Mouse (Mus musculus): Measurements from ENCODE around the gene Kctd19.

The Kctd19 gene

DNA sequence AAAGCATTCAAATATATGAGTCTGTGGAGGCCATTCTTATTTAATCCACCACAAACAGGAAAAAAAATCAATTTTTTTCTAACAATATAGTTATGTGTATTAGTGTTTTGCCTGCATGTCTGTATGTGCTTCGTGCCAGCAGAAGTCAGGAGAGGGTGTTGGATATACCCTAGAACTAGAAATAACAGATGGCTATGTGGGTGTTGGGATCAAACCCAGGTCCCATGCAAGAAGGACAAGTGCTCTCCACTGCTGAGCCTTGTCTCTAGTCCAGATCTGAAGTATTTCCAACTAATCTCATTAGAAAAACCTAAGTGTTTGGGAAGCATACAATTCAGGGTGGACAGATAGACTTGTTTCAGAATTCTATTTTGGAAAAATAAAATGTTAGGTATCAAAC lies 8.7 kb upstream of the Kctd19 start:
- DNase-seq (ENCODE audit: low spot score in 2 of 2) = no peak

DNA sequence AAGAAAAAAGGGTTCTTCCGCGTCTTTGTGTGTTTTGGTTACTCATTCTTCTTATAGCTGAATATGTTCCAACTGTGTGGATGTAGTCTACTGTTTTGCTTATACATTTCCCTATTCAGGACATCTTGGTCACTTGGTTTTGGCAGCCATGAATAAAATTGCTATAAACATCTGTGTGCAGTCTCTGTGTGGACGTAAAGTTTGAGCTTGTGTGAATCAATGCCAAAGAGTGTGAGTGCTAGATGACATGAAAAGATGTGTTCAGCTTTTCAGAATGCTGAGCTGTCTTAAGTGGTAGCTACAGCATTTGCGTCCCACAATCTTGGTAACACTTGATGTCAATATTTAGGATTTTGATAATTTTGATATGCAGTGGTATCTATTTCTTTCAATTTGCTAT lies 6.5 kb upstream of the Kctd19 start:
- DNase-seq (ENCODE audit: low spot score in 2 of 2) = no peak

DNA sequence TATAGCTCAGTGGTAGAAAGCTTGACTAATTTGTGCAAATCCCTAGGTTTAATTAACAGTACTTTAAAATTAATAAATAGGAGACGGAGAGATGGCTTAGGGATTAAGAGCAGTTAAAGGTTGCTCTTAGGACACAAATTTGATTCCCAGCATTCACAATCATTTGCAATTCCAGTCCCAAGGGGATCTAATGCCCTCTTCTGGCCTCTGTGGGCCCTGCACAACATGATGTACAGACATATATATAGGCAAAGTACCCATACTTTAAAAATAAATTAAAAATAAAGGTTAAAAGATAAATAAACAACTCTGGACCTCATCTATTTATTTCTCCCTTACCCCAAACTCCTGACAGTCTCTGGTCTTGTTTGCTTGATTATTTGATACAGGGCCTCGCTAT lies 5.7 kb upstream of the Kctd19 start:
- no peak for DNase-seq (ENCODE audit: low spot score in 2 of 2)

DNA sequence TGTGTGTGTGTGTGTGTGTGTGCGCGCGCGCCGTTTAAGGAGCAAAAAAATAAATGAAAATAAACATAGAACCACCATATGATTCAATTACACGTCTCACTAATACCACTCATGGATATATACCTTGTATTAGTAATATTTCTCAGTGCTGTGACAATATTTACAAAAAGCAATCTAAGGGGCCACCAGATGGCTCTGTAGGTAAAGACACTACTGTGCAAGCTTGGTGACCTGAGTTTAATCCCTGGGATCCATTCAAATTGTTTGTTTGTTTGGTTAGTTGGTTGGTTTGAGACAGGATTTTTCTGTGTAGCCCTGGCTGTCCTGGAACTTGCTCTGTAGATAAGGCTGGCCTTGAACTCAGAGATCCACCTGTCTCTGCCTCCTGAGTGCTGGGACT lies 3.4 kb downstream of the Kctd19 start:
- no peak for DNase-seq (ENCODE audit: low spot score in 2 of 2)

DNA sequence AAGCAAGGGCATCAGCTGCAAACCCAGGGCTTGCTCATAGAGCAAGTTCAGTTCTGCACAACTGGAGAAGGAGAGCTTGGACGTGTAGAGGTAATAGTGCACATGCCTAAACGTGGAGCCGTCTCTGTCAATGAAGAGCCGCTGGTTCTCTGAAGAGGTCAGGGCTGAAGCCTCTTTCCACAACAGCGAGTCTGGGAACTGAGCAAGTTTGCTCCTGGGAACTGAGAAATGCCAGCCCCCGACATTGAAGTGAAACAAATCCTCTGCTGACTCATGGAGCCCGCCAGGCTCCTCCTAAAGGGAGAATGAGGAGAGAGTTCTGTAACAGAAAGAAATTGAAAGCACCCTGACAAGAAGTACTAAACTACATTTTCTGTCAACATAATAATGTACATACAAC lies 5.0 kb downstream of the Kctd19 start:
- peak in 1 of 2 experiments; percentile 12 for DNase-seq (ENCODE audit: low spot score in 2 of 2)

DNA sequence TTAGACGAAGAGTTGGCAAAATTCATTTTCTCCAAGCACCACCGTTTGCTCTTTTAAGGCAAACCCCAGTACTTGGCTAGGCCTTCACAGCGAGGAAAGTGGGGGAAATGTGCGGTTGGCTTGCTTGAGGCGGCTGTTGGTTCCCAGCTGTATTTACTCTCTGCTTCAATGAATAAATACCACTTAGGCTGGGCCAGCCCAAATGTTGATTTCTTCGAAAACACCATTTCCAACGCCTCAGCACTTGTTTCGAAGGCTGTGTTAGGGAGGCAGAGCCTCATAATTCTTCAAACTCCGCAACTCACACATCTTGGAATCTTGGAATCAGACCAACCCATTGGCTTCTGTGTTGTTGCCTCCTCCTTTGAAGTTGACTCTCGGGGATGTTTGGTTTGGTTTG lies 6.9 kb downstream of the Kctd19 start:
- DNase-seq (ENCODE audit: low spot score in 2 of 2) = peak; percentile 6 to 17

DNA sequence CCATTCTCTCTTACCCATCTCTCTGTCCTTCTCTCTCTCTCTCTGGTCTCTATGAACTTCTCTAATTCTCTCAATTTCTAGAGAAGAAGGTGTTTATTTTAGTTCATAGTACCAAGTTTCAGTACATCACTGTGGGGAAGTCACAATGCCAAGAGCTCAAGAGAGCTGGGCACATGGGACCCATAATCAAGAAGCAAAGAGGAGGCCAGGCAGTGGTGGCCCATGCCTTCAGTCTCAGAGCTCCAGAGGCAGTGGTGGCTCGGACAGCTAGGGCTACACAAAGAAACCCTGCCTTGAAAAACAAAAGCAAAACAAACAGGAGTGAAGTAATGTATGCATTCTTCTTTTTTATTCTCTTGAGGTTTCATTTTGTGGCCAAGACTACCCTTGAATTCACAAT lies 8.8 kb downstream of the Kctd19 start:
- DNase-seq (ENCODE audit: low spot score in 2 of 2) = no peak

DNA sequence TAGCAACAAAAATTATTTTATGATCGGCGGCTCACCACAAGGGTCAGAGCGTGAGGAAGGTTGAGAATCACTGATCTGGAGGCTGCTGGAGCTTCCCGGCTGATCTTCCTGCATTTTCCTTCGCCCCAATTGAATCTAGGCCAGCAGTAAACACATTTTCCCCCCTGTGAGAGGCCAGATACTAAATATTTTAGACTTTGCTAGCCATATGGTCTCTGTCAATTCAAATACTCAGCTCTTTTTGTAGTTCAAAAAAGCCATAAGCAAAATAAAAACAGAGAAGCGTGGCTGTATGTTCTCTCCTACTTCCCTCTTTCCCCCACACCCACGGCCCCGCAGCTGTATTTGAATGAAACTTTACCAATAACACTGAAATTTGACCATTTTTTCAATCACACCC lies 9.8 kb downstream of the Kctd19 start:
- no peak for DNase-seq (ENCODE audit: low spot score in 2 of 2)

DNA sequence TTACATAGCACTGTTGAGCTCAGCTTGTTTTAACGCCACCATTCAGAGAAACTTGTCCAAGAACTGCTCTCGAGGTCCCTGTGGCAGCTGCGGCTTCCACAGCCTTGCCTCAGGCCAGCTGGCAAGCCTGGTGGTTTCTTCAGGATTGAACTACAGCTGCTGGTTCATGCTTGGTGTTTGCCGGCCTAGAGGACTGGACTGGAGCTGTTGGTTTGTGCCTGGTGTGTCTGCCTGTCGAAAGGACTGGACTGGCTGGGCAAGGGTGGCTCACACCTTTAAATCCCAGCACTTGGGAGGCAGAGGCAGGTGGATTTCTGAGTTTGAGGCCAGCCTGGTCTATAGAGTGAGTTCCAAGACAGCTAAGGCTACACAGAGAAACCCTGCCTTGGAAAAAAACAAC lies 13.3 kb downstream of the Kctd19 start:
- DNase-seq (ENCODE audit: low spot score in 2 of 2) = no peak

DNA sequence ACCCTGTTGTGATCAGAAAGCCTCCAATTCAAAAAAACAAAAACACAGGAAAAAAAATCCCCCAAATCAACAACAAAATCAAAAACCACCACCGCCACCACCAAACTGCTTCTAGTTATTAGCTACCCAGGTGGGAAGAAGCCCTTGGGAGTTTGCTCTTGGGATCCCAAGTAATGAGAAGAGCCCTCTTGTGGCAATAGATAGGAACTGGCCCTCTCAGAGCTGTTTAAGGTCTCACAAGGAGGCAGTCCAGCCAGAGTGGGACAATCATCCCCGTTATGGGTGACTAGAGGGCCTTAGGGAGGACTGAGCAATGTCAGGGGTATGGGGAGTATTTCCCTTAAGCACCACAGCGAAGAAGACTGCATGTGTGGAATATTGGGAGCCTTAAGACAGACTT lies 15.6 kb downstream of the Kctd19 start:
- peak; percentile 53 to 61 for DNase-seq (ENCODE audit: low spot score in 2 of 2)

DNA sequence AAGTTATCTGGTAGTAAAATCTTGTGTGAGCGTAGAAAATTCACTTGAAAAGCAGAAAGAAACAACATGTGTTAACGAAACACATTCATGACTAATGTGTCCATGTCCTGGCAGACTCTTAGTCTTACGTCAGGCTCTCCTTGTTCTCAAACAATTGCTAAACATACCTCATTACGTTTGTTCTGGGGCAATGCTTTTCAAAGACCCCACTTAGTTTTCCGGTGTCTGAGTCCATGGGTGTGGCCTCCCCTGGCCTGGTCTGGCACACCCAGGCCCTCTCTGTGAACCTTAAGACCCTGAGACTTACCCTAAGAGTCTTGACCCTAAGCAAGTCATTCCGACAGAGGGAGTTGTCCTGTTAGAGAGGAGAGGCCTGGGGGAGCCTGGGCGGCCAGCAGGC lies 19.4 kb downstream of the Kctd19 start:
- DNase-seq (ENCODE audit: low spot score in 2 of 2) = no peak

DNA sequence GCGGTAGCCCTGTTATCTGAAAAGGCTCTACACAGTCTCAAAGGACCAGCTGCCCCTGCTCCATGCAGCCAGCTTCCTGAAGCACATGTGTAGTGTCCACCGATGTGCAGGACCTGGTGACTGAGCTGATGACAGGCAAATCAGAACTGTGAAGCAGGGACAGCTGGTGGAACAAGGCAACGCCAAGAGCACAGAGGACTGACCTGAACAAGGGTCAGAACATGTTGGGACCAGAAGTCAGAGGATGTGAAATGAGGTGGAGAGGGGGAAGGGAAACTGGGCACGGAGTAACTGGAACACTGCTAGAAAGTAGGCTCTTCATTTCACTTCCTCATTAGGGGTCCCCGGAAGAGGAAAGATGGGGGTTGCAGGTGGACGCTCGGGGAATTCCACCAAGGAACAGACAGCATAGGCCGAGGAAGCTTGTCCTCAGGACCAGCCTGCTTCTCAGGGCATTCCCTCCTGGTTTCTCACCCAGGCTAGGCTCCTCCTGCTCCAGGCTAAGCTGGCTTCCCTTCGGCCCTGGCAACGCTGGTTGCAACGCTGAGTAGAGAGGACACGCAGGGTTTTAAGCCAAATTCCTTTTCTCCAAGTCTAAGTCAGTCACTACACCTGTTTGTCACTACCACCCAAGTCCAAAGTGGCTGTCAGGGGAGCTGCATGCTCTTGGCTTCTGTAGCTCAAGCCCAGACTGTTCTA lies 20.1 kb downstream of the Kctd19 start:
- DNase-seq (ENCODE audit: low spot score in 2 of 2) = no peak

DNA sequence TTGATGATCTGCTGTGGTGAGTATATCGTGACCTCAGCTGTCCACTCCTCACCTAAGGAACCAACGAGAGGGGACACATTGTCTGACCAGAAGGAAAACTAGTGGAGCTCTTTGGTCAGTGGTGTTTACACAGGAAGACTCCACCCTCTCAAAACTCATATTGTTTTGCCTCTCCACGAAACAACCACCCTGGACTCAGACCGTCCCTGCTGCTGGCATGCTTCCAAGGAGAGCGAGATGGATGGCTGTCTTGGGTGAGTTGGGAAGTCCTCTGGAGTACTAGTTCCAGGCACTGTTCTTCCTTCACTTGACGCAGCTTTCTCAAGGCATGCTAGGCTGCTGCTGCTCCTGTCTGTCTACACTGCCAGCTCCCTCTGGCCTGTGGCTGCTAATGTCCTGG lies 24.2 kb downstream of the Kctd19 start:
- no peak for DNase-seq (ENCODE audit: low spot score in 2 of 2)

DNA sequence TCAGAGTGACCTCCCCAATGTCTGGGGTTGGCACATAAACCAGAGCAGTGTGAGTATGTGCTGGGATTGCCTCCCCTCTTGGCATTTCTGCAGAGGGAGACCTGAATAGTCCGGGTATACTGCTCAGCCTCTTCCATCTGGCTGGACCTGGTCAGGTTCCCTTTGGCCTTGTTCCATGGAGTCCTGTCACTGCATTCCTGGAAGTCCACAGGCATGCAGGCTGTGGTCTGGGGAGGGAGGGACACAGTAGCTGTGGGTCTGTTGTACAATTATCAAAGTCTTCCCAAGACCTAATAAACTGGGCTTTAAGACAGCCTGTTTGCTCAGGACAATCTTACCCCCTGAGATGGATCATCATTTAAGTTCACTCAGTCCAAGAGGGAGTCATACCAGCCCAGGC lies 26.2 kb downstream of the Kctd19 start:
- DNase-seq (ENCODE audit: low spot score in 2 of 2) = no peak

DNA sequence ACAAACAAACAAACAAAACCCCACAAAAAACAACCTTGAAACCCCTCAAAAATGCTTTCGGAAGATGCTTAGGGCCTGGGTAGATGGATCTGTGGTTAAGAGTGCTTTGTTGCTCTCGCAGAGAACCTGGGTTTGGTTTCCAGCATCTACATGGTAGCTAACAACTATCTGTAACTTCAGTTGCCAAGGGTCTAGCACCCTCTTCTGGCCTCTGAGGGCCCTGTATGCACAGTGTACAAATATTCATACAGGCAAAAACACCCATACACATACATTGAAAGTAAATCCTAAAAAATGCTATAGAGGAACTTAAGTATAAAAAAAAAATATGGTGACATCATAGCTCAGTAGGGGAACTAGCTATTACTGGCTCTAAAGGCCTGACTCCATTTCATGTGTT lies 29.2 kb downstream of the Kctd19 start:
- no peak for DNase-seq (ENCODE audit: low spot score in 2 of 2)

DNA sequence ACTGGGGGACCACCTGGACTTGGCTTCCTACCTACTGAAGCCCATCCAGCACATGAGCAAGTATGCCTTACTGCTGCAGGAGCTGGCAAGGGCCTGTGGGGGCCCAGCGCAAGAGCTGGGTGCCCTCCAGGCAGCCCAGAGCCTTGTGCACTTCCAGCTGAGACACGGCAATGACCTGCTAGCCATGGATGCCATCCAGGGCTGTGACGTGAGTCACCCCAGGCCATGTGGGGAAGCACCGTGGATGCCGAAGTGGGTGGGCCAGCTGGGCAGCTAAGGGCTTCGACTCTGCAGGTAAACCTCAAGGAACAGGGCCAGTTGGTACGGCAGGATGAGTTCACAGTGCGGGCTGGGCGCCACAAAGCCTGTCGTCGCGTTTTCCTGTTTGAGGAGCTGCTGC lies 33.0 kb downstream of the Kctd19 start:
- DNase-seq (ENCODE audit: low spot score in 2 of 2) = no peak

DNA sequence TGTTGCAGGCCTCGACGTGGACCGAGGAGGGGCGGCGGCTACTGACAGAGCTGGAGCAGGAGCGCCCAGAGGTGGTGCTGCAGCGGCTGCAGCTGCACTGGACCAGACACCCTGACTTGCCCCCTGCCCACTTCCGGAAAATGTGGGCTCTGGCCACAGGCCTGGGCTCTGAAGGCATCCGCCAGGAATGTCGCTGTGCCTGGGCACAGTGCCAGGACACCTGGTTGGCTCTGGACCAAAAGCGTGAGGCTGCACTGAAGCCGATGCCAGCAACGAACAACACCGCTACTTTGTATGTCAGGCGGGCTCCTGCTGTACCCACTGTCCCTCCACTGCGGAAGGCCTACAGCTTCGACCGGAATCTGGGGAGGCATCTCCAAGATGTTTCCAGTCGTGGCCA lies 34.6 kb downstream of the Kctd19 start:
- no peak for DNase-seq (ENCODE audit: low spot score in 2 of 2)

DNA sequence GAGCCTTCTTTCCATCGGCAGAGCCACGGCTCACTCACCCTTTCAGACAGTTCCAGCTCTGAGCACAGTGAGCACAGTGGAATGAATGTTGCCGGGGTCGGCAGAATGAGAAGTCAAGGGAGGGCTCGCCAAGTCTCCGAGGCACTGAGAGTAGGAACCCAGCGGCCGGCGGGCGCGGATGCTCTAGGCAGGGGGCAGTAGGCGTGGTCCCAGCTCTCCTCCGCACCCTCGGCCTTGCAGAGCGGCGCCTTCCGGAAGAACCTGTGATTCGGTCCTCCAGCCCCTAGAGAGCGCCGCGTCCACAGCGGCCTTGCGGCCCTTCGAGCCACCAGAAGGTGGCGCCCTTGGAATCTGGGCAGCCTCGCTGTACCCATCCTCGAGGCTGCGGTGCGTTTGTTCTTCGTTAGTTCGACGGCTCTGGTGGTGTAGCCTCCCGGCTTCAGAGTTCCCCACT lies 38.8 kb downstream of the Kctd19 start:
- no peak for DNase-seq (ENCODE audit: low spot score in 2 of 2)

DNA sequence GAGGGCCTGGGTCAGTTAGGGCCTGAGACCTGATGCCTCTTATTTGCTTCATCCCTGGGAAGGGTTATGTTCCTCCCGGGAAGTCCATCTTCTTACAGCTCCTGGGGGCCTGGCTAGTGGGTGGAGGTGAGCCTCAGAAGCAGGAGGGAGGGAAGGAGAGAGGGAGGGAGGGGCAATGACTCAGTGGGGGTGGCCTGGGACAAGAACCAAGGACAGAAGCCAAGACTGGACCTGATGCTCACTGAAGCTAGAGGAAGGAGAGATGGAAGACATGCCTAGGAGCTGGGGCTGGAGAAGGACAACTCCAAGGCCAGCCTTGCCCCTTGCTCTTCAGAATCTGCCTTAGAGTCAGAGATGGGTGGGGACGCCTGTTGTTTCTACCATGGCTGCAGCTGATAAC lies 40.3 kb downstream of the Kctd19 start, which contains the start of gene Plekhg4:
Plekhg4 (plus strand) TSS at position 243 of the 400 bp plus-strand sequence.
- no peak for DNase-seq (ENCODE audit: low spot score in 2 of 2)

DNA sequence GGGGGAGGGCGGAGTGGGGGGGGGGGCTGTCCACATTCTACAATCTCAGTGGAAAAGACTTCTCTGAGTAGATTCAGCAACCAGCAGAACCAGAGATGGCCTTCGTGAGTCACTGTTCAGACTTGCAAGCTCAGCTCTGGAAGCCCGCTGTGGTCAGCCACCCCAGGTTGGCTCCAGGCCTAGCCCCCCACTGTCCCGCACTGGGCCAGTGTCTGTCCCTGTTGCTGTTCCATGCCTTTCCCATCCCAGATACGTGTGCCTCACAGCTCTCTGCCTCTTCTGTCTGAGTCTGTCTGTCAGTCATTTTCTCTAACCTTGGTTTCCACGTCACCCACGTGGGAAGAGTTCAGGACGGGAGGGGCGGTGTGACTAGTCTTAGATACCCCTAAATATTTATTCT lies 40.8 kb downstream of the Kctd19 start:
- no peak for DNase-seq (ENCODE audit: low spot score in 2 of 2)

DNA sequence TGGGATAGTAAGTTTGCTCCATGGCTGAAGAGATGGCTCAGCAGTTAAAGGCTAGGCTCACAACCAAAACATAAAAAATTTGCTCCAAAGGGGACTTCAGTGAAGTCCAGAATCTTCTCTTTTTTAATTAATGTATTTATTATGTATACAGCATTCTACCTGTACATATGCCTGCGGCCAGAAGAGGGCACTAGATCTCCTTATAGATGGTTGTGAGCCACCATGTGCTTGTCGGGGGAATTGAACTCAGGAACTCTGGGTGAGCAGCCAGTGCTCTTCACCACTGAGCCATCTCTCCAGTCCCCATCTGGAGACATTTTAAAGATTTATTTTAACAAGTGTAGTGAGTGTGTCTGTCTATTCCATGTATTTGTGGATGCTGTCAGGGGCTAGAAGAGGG lies 46.2 kb downstream of the Kctd19 start:
- DNase-seq (ENCODE audit: low spot score in 2 of 2) = no peak

DNA sequence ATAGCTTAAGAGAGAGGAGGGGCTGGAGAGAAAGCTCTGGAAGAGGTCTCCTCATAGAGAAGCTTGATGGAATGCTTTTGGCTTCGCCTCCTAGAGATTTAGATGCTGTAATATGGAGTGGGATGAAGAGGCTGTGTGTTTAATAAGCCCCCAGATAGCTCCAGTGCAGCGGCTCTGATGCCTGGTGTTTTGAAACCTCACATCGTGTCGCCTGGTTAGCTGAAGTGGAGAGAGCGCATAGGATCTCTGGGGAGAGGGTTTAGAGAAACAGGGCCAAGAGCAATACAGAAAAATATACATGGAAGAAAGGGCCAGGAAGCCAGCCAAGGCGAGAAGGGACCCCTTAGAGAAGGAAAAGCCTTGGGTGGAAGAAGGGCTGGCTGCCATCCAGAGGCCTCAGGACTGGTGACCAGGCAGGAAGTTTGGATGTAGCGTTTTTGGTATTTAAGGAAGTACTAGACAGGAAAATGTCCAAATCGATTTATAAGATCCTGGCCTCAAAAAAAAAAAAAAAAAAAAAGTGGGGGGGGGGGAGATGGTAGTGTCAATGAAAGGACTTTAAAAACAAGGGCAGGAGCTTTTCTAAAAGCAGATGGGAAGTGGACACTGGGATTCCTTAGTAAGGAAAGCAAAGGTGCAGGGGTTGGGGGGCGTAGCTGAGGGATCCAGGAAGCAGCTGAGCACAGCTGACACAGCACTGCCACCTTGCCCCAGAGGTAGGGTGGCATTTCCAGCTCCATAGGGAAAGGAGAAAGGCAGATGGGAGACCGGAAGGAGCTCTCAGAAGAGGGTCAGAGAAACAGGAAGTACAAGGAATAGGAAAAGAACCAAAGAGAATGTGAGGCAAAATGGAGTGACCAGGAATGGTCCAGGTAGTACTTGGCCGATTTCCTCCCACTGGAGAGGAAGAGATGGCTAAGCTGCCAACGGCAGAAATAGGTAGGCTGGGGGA lies 51.3 kb downstream of the Kctd19 start:
- DNase-seq (ENCODE audit: low spot score in 2 of 2) = no peak

DNA sequence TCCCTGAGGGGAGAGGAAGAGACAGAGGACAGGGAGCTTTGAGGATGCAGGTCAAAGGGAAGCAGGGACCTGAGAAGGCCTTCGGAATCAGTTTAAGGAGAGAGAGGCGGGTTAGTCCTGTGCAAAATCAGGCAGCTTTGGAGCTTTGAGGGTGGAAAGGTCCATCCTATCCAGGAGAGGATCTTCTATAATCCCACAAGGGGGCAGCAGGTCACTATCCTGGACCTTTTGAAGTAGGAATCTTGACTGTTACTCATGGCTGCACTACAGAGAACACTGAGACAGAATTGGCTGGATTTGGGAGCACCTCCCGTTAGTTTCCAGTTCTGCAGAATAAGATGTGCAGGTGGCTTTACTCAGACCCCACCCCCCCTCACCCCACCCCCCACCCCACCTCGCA lies 53.7 kb downstream of the Kctd19 start:
- no peak for DNase-seq (ENCODE audit: low spot score in 2 of 2)

Data from right cerebral cortex, adult 2 months (tissue).